Mouse (Mus musculus): ENCODE results near the gene Guk1.

DNA sequence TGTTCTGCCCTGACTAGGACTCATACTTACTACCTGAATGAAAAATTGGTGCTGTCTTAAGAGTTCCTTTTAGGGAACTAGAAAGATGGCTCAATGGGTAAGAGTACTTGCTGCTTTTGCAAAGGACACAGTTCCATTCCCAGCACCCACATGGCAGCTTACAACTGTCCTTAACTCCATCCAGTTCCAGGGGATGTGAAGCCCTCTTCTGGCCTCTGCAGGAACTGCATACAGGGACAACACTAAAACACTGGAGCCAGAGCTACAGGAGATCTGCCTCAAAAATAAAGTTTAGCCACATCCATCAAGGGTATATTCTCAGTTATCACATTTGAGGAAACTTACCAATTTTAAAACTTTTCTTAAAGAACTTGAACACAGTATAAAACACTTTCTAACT lies 27.1 kb upstream of the Guk1 start:
- TF ChIP-seq CTCF (IDR thresholded peaks at IDR 0.05; ENCODE audit: extremely low read depth, insufficient read depth, low read length) (peak; percentile 36; the same call in 1 of the 2 replicates), POLR2A (IDR thresholded peaks at IDR 0.05; ENCODE audit: extremely low read depth, insufficient read depth, low read length) (no peak)
